Mouse (Mus musculus) spleen, postnatal 4 days (tissue): ENCODE data around the gene Ovch2.

Source experiments
- DNase-seq, 2 experiments: peaks; one replicate each; pipeline ENCODE4 v3.0.0; 2022; ENCODE audit warnings: low spot score in 2 of 2

Ovch2 gene

DNA sequence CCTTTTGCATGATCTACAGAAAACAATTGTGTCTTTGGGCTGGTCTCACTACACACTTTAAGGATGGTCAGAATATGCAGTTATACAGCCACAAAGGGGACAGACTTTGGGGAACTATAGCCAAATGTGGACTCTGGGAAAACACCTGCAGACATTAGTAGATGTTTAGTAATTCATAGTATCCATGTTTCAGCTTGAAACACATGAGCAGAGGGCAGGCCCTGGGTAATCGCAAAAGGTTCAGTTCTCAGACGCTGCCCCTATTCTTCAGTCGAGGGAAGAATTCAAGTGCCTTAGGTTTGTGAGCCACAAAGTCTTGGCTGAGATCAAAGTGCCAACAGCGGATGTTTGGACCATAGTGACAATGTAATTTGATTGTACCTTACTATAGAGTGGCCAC lies 56.6 kb downstream of the Ovch2 start:
- DNase-seq, result no peak

DNA sequence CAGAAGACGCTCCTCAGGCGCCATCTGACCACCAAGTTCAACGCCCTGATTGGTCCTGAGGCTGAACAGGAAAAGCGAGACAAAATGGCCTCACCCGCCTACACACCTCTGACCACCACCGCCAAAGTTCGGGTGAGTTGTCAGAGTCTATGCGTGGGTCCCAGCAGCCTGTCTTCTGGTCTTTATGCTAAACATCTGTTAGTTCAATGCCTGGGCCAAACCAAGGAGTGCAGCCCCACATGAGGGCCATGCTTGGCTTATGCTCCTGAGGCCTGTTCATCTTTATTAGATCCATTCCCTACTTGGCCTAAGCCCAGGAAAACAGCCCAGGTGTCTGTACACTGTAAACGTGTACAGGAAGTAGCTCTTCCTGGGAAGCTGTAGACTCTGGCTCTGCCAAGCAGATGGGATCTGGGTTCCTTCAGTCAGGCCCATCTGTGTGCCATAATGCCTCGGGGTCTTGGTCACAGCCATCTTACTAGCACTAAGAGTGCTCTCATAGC lies 58.0 kb downstream of the Ovch2 start:
- no peak for DNase-seq

DNA sequence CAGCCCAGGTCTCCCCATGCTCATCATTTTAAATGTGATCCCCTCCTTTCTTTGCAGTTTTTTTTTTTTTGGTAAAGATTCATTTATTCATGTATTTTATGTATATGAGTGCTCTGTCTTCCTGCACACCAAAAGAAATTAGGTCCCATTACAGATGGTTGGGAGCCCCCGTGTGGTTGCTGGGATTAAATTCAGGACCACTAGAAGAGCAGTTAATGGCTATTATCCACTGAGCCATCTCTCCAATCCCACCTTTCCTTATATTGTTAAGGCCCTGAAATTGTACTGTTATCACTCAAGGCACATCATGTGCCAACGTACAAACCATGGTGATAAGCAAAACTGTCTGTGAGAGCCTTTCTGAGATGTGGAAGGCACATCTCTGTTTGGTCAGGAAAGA lies 62.3 kb downstream of the Ovch2 start:
- DNase-seq, result no peak

DNA sequence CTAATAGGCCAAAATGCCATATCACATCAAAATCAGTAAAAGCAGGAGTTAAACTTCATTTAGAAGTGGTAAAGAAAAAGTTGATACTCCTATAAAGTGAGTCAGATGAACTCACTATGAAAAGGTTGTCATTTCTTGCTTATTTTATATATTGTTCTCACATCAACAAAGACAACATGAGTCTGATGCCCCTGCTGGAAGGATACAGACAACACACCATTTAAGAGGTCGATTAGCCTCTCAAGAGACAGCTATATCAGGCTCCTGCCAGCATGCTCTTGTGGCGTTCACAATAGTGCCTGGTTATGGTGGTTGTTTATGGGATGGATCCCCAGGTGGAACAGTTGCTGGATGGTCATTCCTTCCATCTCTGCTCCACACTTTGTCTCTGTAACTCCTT lies 67.8 kb downstream of the Ovch2 start:
- no peak for DNase-seq
